In genomic region chr7:82865834-82866485, GRCm38 (mm10) we compare ENCODE assay signal across 8 mouse cellular contexts. TPM values are rescaled to one million over a fixed set of nuclear protein-coding genes. Genes with fewer than 3 reads are reported as not detected.
DNase-seq lines count a peak whose midpoint lies in the region; ATAC-seq and TF ChIP-seq lines count a peak whose summit lies in the region.

No protein-coding gene starts in this region.

- H3K9ac ChIP-seq in embryonic facial prominence, embryonic 11.5 days (replicated peaks; ENCODE audit: low read length), result peak overlapping the region; percentile 100
- H3K9ac ChIP-seq in limb, embryonic 11.5 days (ENCODE audit: low read length), result peak overlapping the region; percentile 99
- peak overlapping the region; percentile 100 for H3K9ac ChIP-seq in midbrain, embryonic 13.5 days (replicated peaks)

- H3K27ac ChIP-seq in embryonic facial prominence, embryonic 11.5 days (replicated peaks; ENCODE audit: low read depth, low read length), result peak overlapping the region; percentile 100
- peak overlapping the region; percentile 99 for H3K27ac ChIP-seq in limb, embryonic 11.5 days (replicated peaks; ENCODE audit: low read depth, low read length)
- peak overlapping the region; percentile 100 for H3K27ac ChIP-seq in midbrain, embryonic 13.5 days
- H3K27ac ChIP-seq in small intestine, adult 2 months (ENCODE audit: insufficient read depth, low read depth, low read length), result peak overlapping the region; percentile 86

- no peaks in the 10 kb centered on the region for H3K9me3 ChIP-seq in embryonic facial prominence, embryonic 11.5 days (replicated peaks; ENCODE audit: control insufficient read depth, low read length)
- H3K9me3 ChIP-seq in limb, embryonic 11.5 days (ENCODE audit: control insufficient read depth, low read length), result no peaks in the 10 kb centered on the region
- no peaks in the 10 kb centered on the region for H3K9me3 ChIP-seq in midbrain, embryonic 13.5 days

- whole genome bisulfite sequencing in embryonic facial prominence, embryonic 11.5 days, result under 1% methylated on average over 61 of the region's 70 CpGs
- WGBS in limb, embryonic 11.5 days, result 0% methylated on average over 60 of the region's 70 CpGs
- whole genome bisulfite sequencing in midbrain, embryonic 13.5 days, result 0% methylated on average over 63 of the region's 70 CpGs
- WGBS in small intestine, adult 2 months, result under 1% methylated on average over 70 of the region's 70 CpGs

- peak overlapping the region; percentile 92 for H3K4me2 ChIP-seq in embryonic facial prominence, embryonic 11.5 days (ENCODE audit: low read depth, low read length)
- peak overlapping the region; percentile 85 for H3K4me2 ChIP-seq in limb, embryonic 11.5 days (ENCODE audit: low read depth, severe bottlenecking)
- peak overlapping the region; percentile 99 for H3K4me2 ChIP-seq in midbrain, embryonic 13.5 days (replicated peaks)

- H3K36me3 ChIP-seq in embryonic facial prominence, embryonic 11.5 days (replicated peaks; ENCODE audit: control insufficient read depth, insufficient read depth, low read depth, low read length), result peaks cover 11% of the 10 kb centered on the region
- peaks cover 11% of the 10 kb centered on the region for H3K36me3 ChIP-seq in limb, embryonic 11.5 days (ENCODE audit: control insufficient read depth, insufficient read depth, low read length)
- peaks cover 18% of the 10 kb centered on the region for H3K36me3 ChIP-seq in midbrain, embryonic 13.5 days
- no peaks in the 10 kb centered on the region for H3K36me3 ChIP-seq in small intestine, adult 2 months (ENCODE audit: control insufficient read depth, insufficient read depth, low read length)

- no peaks in the 10 kb centered on the region for H3K4me1 ChIP-seq in embryonic facial prominence, embryonic 11.5 days (ENCODE audit: control insufficient read depth, insufficient read depth, low read length)
- peaks cover 11% of the 10 kb centered on the region for H3K4me1 ChIP-seq in limb, embryonic 11.5 days (ENCODE audit: control insufficient read depth, insufficient read depth, low read length)
- H3K4me1 ChIP-seq in midbrain, embryonic 13.5 days (replicated peaks), result peaks cover 19% of the 10 kb centered on the region
- peaks cover 15% of the 10 kb centered on the region for H3K4me1 ChIP-seq in small intestine, adult 2 months (ENCODE audit: control insufficient read depth, insufficient read depth, insufficient read length, low read length)

- peak; percentile 68 for TF ChIP-seq CTCF in small intestine, adult 2 months (IDR thresholded peaks at IDR 0.05; ENCODE audit: extremely low read depth, insufficient read length, insufficient replicate concordance, low read depth, low read length)

- H3K4me3 ChIP-seq in embryonic facial prominence, embryonic 11.5 days (ENCODE audit: low read depth, low read length), result peak overlapping the region; percentile 99
- H3K4me3 ChIP-seq in limb, embryonic 11.5 days (ENCODE audit: low read depth, low read length), result peak overlapping the region; percentile 99
- peak overlapping the region; percentile 99 for H3K4me3 ChIP-seq in midbrain, embryonic 13.5 days (replicated peaks)
- peak overlapping the region; percentile 95 for H3K4me3 ChIP-seq in small intestine, adult 2 months (ENCODE audit: low read depth, low read length)

- peak; percentile 94 for ATAC-seq in embryonic facial prominence, embryonic 11.5 days (replicated peaks; ENCODE audit: insufficient number of reproducible peaks, low FRiP score, low TSS enrichment, low read depth)
- ATAC-seq in limb, embryonic 11.5 days (ENCODE audit: insufficient number of reproducible peaks, low FRiP score, low TSS enrichment, low read depth), result peak; percentile 92
- ATAC-seq in midbrain, embryonic 13.5 days, result peak; percentile 92

- peak; percentile 79 for TF ChIP-seq POLR2A in small intestine, adult 2 months (IDR thresholded peaks at IDR 0.05; ENCODE audit: low read depth, low read length)

- DNase-seq in 3134 (ENCODE audit: extremely low read depth, insufficient read length, low spot score), result peak; percentile 95
- peak; percentile 98 for DNase-seq in adrenal gland, postnatal 25 days
- DNase-seq in embryonic facial prominence, embryonic 11.5 days (ENCODE audit: low spot score), result peak; percentile 98
- peak; percentile 100 for DNase-seq in heart, adult 11 months
- peak; percentile 97 for DNase-seq in kidney, adult 18-20 months
- DNase-seq in limb, embryonic 11.5 days (ENCODE audit: low spot score), result peak; percentile 99

- H3K27me3 ChIP-seq in embryonic facial prominence, embryonic 11.5 days (ENCODE audit: control insufficient read depth, insufficient read depth, low read length), result no peaks in the 10 kb centered on the region
- H3K27me3 ChIP-seq in limb, embryonic 11.5 days (ENCODE audit: control insufficient read depth, insufficient read depth, low read length), result no peaks in the 10 kb centered on the region
- H3K27me3 ChIP-seq in midbrain, embryonic 13.5 days, result no peaks in the 10 kb centered on the region
- H3K27me3 ChIP-seq in small intestine, adult 2 months (ENCODE audit: control insufficient read depth, insufficient read depth, low read length), result no peaks in the 10 kb centered on the region

RNA-seq across cellular contexts. Expression of gene Mex3b, which starts 1.2 kb away (rescaled TPM):
- total RNA-seq in adrenal gland, postnatal 25 days (2021), result 2.1 and 3.2 TPM in 2 replicates
- 39.7 and 41.6 TPM in 2 replicates for polyA plus RNA-seq in embryonic facial prominence, embryonic 11.5 days (2014; fragmentation: Nextera tagmentation; extraction: Ambion mirVana)
- 47.0 and 47.4 TPM in 2 replicates for polyA plus RNA-seq in limb, embryonic 11.5 days (2014; fragmentation: Nextera tagmentation; extraction: Ambion mirVana)
- polyA plus RNA-seq in midbrain, embryonic 13.5 days (2015; fragmentation: Nextera tagmentation; extraction: Ambion mirVana), result 41.0 and 42.9 TPM in 2 replicates
- 3.1 and 6.3 TPM in 2 replicates for polyA plus RNA-seq in small intestine, adult 2 months (2012; rRNA removed)

Comparison
In these comparisons a context has a peak if more than half of its experiments do, and no peak if none do; other contexts are left out.
1. Peak in every context shown above with its lines: DNase-seq, ATAC-seq, H3K4me3 ChIP-seq and H3K27ac ChIP-seq.